Mouse (Mus musculus) bone marrow, adult 2 months (tissue): ENCODE data around the gene Ptger2.

Experiments
- CTCF ChIP-seq: fragments of 200-500 bp; IDR thresholded peaks from 2 replicates; pipeline ENCODE4 v1.5.1; 2011; ENCODE audit warnings: low read length, control low read depth; ENCODE audit not compliant: control insufficient read depth, insufficient read depth
- POLR2A ChIP-seq: fragments of 200-500 bp; IDR thresholded peaks from 2 replicates; pipeline ENCODE4 v1.6.1; 2011; ENCODE audit warnings: low read depth, mild to moderate bottlenecking, control low read depth, low read length, borderline replicate concordance; ENCODE audit not compliant: control insufficient read depth

DNA sequence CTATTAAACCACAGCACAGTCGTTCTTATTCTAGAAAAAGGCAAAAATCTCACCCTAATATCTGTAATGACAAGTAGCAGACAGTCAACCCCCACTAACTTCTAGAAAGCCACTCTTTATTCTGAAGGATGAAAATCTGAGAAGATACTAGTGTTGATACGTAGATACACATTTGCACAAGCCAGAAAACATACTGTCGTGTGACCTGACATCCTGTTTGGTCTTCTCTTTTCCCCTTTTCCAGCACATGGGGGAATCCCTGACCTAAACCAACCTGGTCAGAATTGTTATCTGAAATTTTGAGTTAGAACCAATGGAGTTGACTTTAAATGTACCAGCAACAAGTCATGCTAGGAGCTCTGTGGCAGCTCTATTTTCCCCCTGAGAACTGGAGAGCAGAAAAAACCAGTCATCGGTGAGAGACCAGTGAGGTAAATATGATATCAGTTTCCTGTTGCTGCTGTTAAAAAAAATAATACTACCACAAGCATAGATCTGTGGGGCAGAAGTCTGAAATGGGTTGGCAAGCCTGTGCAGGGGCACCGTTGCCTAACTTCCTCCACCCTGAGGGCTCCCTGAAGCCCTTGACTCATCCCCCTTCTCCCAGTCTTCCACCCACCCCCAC lies 53.0 kb downstream of the Ptger2 start:
- TF ChIP-seq CTCF (no peak), POLR2A (no peak)
